Mouse (Mus musculus) thymus, adult 2 months (tissue): ENCODE results near the gene Tmem240.

Source experiments
- CTCF ChIP-seq: fragments of 200-500 bp; IDR thresholded peaks from 2 replicates; pipeline ENCODE4 v1.5.1; 2012; ENCODE audit warnings: mild to moderate bottlenecking, control low read depth, low read length, moderate library complexity, borderline replicate concordance; ENCODE audit not compliant: control insufficient read depth, poor library complexity, insufficient read depth; ENCODE audit errors: extremely low read depth
- POLR2A ChIP-seq: fragments of 200-500 bp; IDR thresholded peaks from 2 replicates; pipeline ENCODE4 v1.6.1; 2012; ENCODE audit warnings: mild to moderate bottlenecking, low read length, control low read depth, moderate library complexity; ENCODE audit not compliant: control insufficient read depth, poor library complexity, insufficient read depth; ENCODE audit errors: extremely low read depth

- TF ChIP-seq CTCF = no peak
- TF ChIP-seq POLR2A = no peak
These were observed 23.9 kb upstream of the Tmem240 start for GRCm38 (mm10) chr4:155710521-155711252.
